ENCODE assay signal across 11 mouse cellular contexts in the genomic region with DNA sequence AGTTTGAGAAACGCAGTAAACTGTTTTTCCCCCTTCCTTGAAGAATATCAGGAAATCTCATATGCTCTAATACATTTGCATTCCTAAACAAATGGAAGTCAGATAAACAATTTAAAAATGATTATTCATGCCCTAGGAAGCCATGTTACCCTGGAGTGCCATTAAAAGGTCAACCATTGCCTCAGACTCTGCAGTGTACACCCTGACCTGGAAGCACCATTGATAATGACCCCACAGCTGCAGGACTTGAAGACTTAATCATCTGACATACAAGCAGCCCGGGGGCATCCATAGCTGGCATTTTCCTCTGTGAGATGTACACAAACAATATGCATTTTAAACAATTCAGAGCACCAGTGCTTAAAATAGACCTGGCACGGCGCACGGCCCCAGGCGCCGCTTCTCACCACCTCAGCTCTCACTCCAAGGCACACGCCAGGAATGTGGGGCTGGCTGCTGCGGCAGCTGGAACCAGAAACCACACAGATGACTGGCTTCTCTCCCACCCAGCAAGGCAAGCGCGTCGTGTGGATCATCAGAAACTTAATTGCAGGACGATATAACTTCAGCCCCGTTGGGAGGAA.
DNase-seq lines count a peak whose midpoint lies in the region; ATAC-seq lines count a peak whose summit lies in the region.
"Had no signal": no experiment of that assay in that cellular context is flagged by ENCODE, and none has a peak within 500 bp of the region (broad histone marks: within the 10 kb centered on the region; RNA-seq: fewer than 3 reads in every experiment).

No protein-coding gene starts in this region.

- 78% methylated on average over 14 of the region's 14 CpGs for WGBS in hindbrain, embryonic 10.5 days
- 71% methylated on average over 14 of the region's 14 CpGs for WGBS in hindbrain, embryonic 12.5 days
- 40% methylated on average over 14 of the region's 14 CpGs for WGBS in heart, embryonic 11.5 days (ENCODE audit: insufficient replicate concordance)
- WGBS in midbrain, embryonic 11.5 days, result 87% methylated on average over 14 of the region's 14 CpGs
- 77% methylated on average over 14 of the region's 14 CpGs for WGBS in midbrain, embryonic 14.5 days

- DNase-seq in hindbrain, embryonic 10.5 days (ENCODE audit: low spot score), result peak; percentile 8
- DNase-seq in right cerebral cortex, postnatal 10 days (ENCODE audit: low spot score in 2 of 2), result peak; percentile 34 to 38
- DNase-seq in right cerebral cortex, adult 18-20 months, result no peak
- peak; percentile 47 for DNase-seq in skeletal muscle tissue, adult 2 months (ENCODE audit: low read depth, low spot score)
- DNase-seq in midbrain, embryonic 11.5 days (ENCODE audit: low spot score, missing footprints), result no peak
- no peak for DNase-seq in midbrain, embryonic 14.5 days

- H3K4me2 ChIP-seq in hindbrain, embryonic 12.5 days (replicated peaks), result no peak overlapping the region
- H3K4me2 ChIP-seq in heart, embryonic 11.5 days, result peak overlapping the region; percentile 35
- H3K4me2 ChIP-seq in midbrain, embryonic 11.5 days, result no peak overlapping the region
- no peak overlapping the region for H3K4me2 ChIP-seq in midbrain, embryonic 14.5 days (ENCODE audit: low read length)

- no peak overlapping the region for H3K9ac ChIP-seq in hindbrain, embryonic 12.5 days
- H3K9ac ChIP-seq in heart, embryonic 11.5 days (ENCODE audit: low read depth, low read length), result no peak overlapping the region
- H3K9ac ChIP-seq in midbrain, embryonic 11.5 days (ENCODE audit: low read length), result no peak overlapping the region
- no peak overlapping the region for H3K9ac ChIP-seq in midbrain, embryonic 14.5 days (replicated peaks; ENCODE audit: low read length)

- H3K4me3 ChIP-seq in hindbrain, embryonic 10.5 days, result no peak overlapping the region
- no peak overlapping the region for H3K4me3 ChIP-seq in hindbrain, embryonic 12.5 days
- no peak overlapping the region for H3K4me3 ChIP-seq in heart, embryonic 11.5 days (ENCODE audit: low read depth, low read length)
- no peak overlapping the region for H3K4me3 ChIP-seq in midbrain, embryonic 11.5 days (ENCODE audit: low read depth, low read length)
- no peak overlapping the region for H3K4me3 ChIP-seq in midbrain, embryonic 14.5 days (replicated peaks; ENCODE audit: low read depth, low read length)

- no peak for ATAC-seq in hindbrain, embryonic 12.5 days (ENCODE audit: low FRiP score)
- ATAC-seq in heart, embryonic 11.5 days (replicated peaks; ENCODE audit: insufficient number of reproducible peaks, low FRiP score, low TSS enrichment), result peak; percentile 68; the same call in 1 of the 2 replicates
- no peak for ATAC-seq in midbrain, embryonic 11.5 days (ENCODE audit: low FRiP score)
- no peak for ATAC-seq in midbrain, embryonic 14.5 days (ENCODE audit: low FRiP score, low TSS enrichment)
- ATAC-seq: intestine, embryonic 16.5 days had no signal

- peaks cover 4% of the 10 kb centered on the region; the same call in 1 of the 2 replicates for H3K4me1 ChIP-seq in hindbrain, embryonic 10.5 days (replicated peaks)
- H3K4me1 ChIP-seq in hindbrain, embryonic 12.5 days, result peaks cover 3% of the 10 kb centered on the region; the same call in 1 of the 2 replicates
- H3K4me1 ChIP-seq in heart, embryonic 11.5 days (ENCODE audit: control insufficient read depth, insufficient read depth, low read length), result peaks cover 5% of the 10 kb centered on the region
- H3K4me1 ChIP-seq in midbrain, embryonic 11.5 days (ENCODE audit: control insufficient read depth, insufficient read depth, low read length), result no peaks in the 10 kb centered on the region
- H3K4me1 ChIP-seq in midbrain, embryonic 14.5 days (ENCODE audit: control insufficient read depth, insufficient read depth, low read length), result 0 out of 2 replicates have a peak, but pooled peaks cover 3% of the 10 kb centered on the region

- H3K27me3 ChIP-seq in hindbrain, embryonic 10.5 days (ENCODE audit: insufficient read depth, poor library complexity, severe bottlenecking), result no peaks in the 10 kb centered on the region
- H3K27me3 ChIP-seq in hindbrain, embryonic 12.5 days, result no peaks in the 10 kb centered on the region
- no peaks in the 10 kb centered on the region for H3K27me3 ChIP-seq in heart, embryonic 11.5 days (ENCODE audit: control insufficient read depth, insufficient read depth, low read length)
- no peaks in the 10 kb centered on the region for H3K27me3 ChIP-seq in midbrain, embryonic 11.5 days (ENCODE audit: control insufficient read depth, insufficient read depth, low read length)
- H3K27me3 ChIP-seq in midbrain, embryonic 14.5 days (ENCODE audit: control insufficient read depth, insufficient read depth, low read length), result no peaks in the 10 kb centered on the region
- H3K27me3 ChIP-seq: CH12.LX had no signal

- no peak overlapping the region for H3K27ac ChIP-seq in hindbrain, embryonic 10.5 days
- no peak overlapping the region for H3K27ac ChIP-seq in hindbrain, embryonic 12.5 days
- H3K27ac ChIP-seq in heart, embryonic 11.5 days (ENCODE audit: low read depth, low read length), result peak overlapping the region; percentile 1; the same call in 1 of the 2 replicates
- no peak overlapping the region for H3K27ac ChIP-seq in midbrain, embryonic 11.5 days (ENCODE audit: low read depth, low read length)
- no peak overlapping the region for H3K27ac ChIP-seq in midbrain, embryonic 14.5 days (replicated peaks; ENCODE audit: low read depth, low read length)
- H3K27ac ChIP-seq: macrophage had no signal

- no peaks in the 10 kb centered on the region for H3K36me3 ChIP-seq in hindbrain, embryonic 10.5 days
- no peaks in the 10 kb centered on the region for H3K36me3 ChIP-seq in hindbrain, embryonic 12.5 days
- H3K36me3 ChIP-seq in heart, embryonic 11.5 days (ENCODE audit: control insufficient read depth, insufficient read depth, low read length), result no peaks in the 10 kb centered on the region
- H3K36me3 ChIP-seq in midbrain, embryonic 11.5 days (ENCODE audit: control insufficient read depth, insufficient read depth, low read length), result no peaks in the 10 kb centered on the region
- H3K36me3 ChIP-seq in midbrain, embryonic 14.5 days (ENCODE audit: control insufficient read depth, insufficient read depth, low read length), result no peaks in the 10 kb centered on the region

- no peaks in the 10 kb centered on the region for H3K9me3 ChIP-seq in hindbrain, embryonic 10.5 days
- no peaks in the 10 kb centered on the region for H3K9me3 ChIP-seq in hindbrain, embryonic 12.5 days (replicated peaks)
- no peaks in the 10 kb centered on the region for H3K9me3 ChIP-seq in heart, embryonic 11.5 days (replicated peaks; ENCODE audit: control insufficient read depth, low read length)
- H3K9me3 ChIP-seq in midbrain, embryonic 11.5 days (ENCODE audit: control insufficient read depth, low read length), result no peaks in the 10 kb centered on the region
- no peaks in the 10 kb centered on the region for H3K9me3 ChIP-seq in midbrain, embryonic 14.5 days (ENCODE audit: control insufficient read depth, low read length)

Comparison
In these comparisons a context has a peak if more than half of its experiments do, and no peak if none do; other contexts are left out.
1. DNase-seq: peak in hindbrain, embryonic 10.5 days (single experiment), right cerebral cortex, postnatal 10 days (2 of 2) and skeletal muscle tissue, adult 2 months (single experiment); none in right cerebral cortex, adult 18-20 months (single experiment), midbrain, embryonic 11.5 days (single experiment) and midbrain, embryonic 14.5 days (single experiment).